Mouse (Mus musculus) MN1 (cell line): Measurements from ENCODE around the gene Tpm3.
"Not testable (repeated sequence)": the region's sequence is repeated elsewhere in the genome, so short reads cannot be mapped to it uniquely, and the experiment has no call there.

Experiments
- DNase-seq: peaks from one replicate; pipeline ENCODE4 v3.0.0-alpha.2; 2016; ENCODE audit warnings: low spot score

The Tpm3 gene

GRCm38 (mm10) chr3:90083698-90084324, 11.4 kb downstream of the Tpm3 start:
- DNase-seq = peak; percentile 34

- no peak for DNase-seq
Observed at GRCm38 (mm10) chr3:90084790-90085189, 12.3 kb downstream of the Tpm3 start.

GRCm38 (mm10) chr3:90085281-90085680, 12.8 kb downstream of the Tpm3 start:
- DNase-seq = no peak

- DNase-seq = no peak
Observed at GRCm38 (mm10) chr3:90086068-90086467, 13.6 kb downstream of the Tpm3 start.

- DNase-seq = no peak
Observed at GRCm38 (mm10) chr3:90088617-90089016, 16.2 kb downstream of the Tpm3 start.

GRCm38 (mm10) chr3:90090892-90091291, 18.4 kb downstream of the Tpm3 start:
- no peak for DNase-seq

GRCm38 (mm10) chr3:90094453-90094852, 22.0 kb downstream of the Tpm3 start:
- no peak for DNase-seq

GRCm38 (mm10) chr3:90097928-90098327, 25.5 kb downstream of the Tpm3 start:
- no peak for DNase-seq

- DNase-seq = no peak
Observed at GRCm38 (mm10) chr3:90101010-90101409, 28.6 kb downstream of the Tpm3 start.

GRCm38 (mm10) chr3:90101673-90102072, 29.2 kb downstream of the Tpm3 start:
- DNase-seq = no peak

GRCm38 (mm10) chr3:90102239-90102638, 29.8 kb downstream of the Tpm3 start:
- no peak for DNase-seq

GRCm38 (mm10) chr3:90103176-90103575, 30.7 kb downstream of the Tpm3 start:
- no peak for DNase-seq

- DNase-seq = no peak
Observed at GRCm38 (mm10) chr3:90103938-90104337, 31.5 kb downstream of the Tpm3 start, which contains the start of gene Nup210l. TSS of gene Nup210l (plus strand) at chr3:90104132.

GRCm38 (mm10) chr3:90111706-90112105, 39.3 kb downstream of the Tpm3 start:
- no peak for DNase-seq

GRCm38 (mm10) chr3:90114342-90114741, 41.9 kb downstream of the Tpm3 start:
- no peak for DNase-seq

GRCm38 (mm10) chr3:90115526-90115925, 43.1 kb downstream of the Tpm3 start:
- no peak for DNase-seq

GRCm38 (mm10) chr3:90118132-90118790, 45.8 kb downstream of the Tpm3 start:
- peak; percentile 53 for DNase-seq

- DNase-seq = not testable (repeated sequence)
Observed at GRCm38 (mm10) chr3:90122036-90122435, 49.6 kb downstream of the Tpm3 start.

GRCm38 (mm10) chr3:90125710-90126109, 53.3 kb downstream of the Tpm3 start:
- no peak for DNase-seq

GRCm38 (mm10) chr3:90127881-90128280, 55.4 kb downstream of the Tpm3 start:
- DNase-seq = no peak

GRCm38 (mm10) chr3:90132745-90133144, 60.3 kb downstream of the Tpm3 start:
- no peak for DNase-seq

- DNase-seq = no peak
Observed at GRCm38 (mm10) chr3:90133331-90133730, 60.9 kb downstream of the Tpm3 start.

GRCm38 (mm10) chr3:90134483-90134882, 62.0 kb downstream of the Tpm3 start:
- no peak for DNase-seq

- no peak for DNase-seq
Observed at GRCm38 (mm10) chr3:90134993-90135392, 62.5 kb downstream of the Tpm3 start.
